Mouse (Mus musculus): ENCODE measurements around the gene Sec23b.
"Not testable (repeated sequence)": the region's sequence is repeated elsewhere in the genome, so short reads cannot be mapped to it uniquely, and the experiment has no call there.

Gene Sec23b

GRCm38 (mm10) chr2:144555820-144556552 lies at the start of gene Sec23b:
Gene Sec23b, plus strand, starts transcription at chr2:144556229.
- peak; percentile 94 for DNase-seq (ENCODE audit: inconsistent ontology term)

- DNase-seq (ENCODE audit: inconsistent ontology term), result no peak
Measured at GRCm38 (mm10) chr2:144514619-144515018, 41.4 kb upstream of the Sec23b start.

GRCm38 (mm10) chr2:144519772-144520171 lies 36.3 kb upstream of the Sec23b start:
- DNase-seq (ENCODE audit: inconsistent ontology term), result no peak

GRCm38 (mm10) chr2:144525856-144526255 lies 30.2 kb upstream of the Sec23b start:
- DNase-seq (ENCODE audit: inconsistent ontology term), result no peak

GRCm38 (mm10) chr2:144526981-144527820 lies 28.8 kb upstream of the Sec23b start, which contains the start of the genes Dzank1 and Polr3f:
Gene Dzank1, minus strand, starts transcription at chr2:144527414.
Gene Polr3f, plus strand, starts transcription at chr2:144527718.
- DNase-seq (ENCODE audit: inconsistent ontology term), result peak; percentile 97

GRCm38 (mm10) chr2:144527821-144528174 lies 28.2 kb upstream of the Sec23b start:
- no peak for DNase-seq (ENCODE audit: inconsistent ontology term)

GRCm38 (mm10) chr2:144537123-144537522 lies 18.9 kb upstream of the Sec23b start:
- DNase-seq (ENCODE audit: inconsistent ontology term), result no peak

GRCm38 (mm10) chr2:144541246-144541645 lies 14.8 kb upstream of the Sec23b start:
- DNase-seq (ENCODE audit: inconsistent ontology term), result no peak

GRCm38 (mm10) chr2:144543670-144544069 lies 12.4 kb upstream of the Sec23b start:
- no peak for DNase-seq (ENCODE audit: inconsistent ontology term)

GRCm38 (mm10) chr2:144544630-144545029 lies 11.4 kb upstream of the Sec23b start:
- no peak for DNase-seq (ENCODE audit: inconsistent ontology term)

GRCm38 (mm10) chr2:144545061-144545460 lies 11.0 kb upstream of the Sec23b start:
- no peak for DNase-seq (ENCODE audit: inconsistent ontology term)

- DNase-seq (ENCODE audit: inconsistent ontology term), result no peak
Measured at GRCm38 (mm10) chr2:144545481-144545880, 10.5 kb upstream of the Sec23b start.

GRCm38 (mm10) chr2:144547559-144547958 lies 8.5 kb upstream of the Sec23b start:
- no peak for DNase-seq (ENCODE audit: inconsistent ontology term)

- DNase-seq (ENCODE audit: inconsistent ontology term), result peak; percentile 69
Measured at GRCm38 (mm10) chr2:144550529-144550928, 5.5 kb upstream of the Sec23b start, which contains the start of gene Rbbp9. Gene Rbbp9, minus strand, starts transcription at chr2:144550869.

GRCm38 (mm10) chr2:144553905-144554304 lies 2.1 kb upstream of the Sec23b start:
- DNase-seq (ENCODE audit: inconsistent ontology term), result no peak

- no peak for DNase-seq (ENCODE audit: inconsistent ontology term)
Measured at GRCm38 (mm10) chr2:144555286-144555819, 676 bp upstream of the Sec23b start.

- no peak for DNase-seq (ENCODE audit: inconsistent ontology term)
Measured at GRCm38 (mm10) chr2:144588723-144589122, 32.7 kb downstream of the Sec23b start.

- not testable (repeated sequence) for DNase-seq (ENCODE audit: inconsistent ontology term)
Measured at GRCm38 (mm10) chr2:144593036-144593435, 37.0 kb downstream of the Sec23b start.

- peak; percentile 72 for DNase-seq (ENCODE audit: inconsistent ontology term)
Measured at GRCm38 (mm10) chr2:144593951-144594651, 38.1 kb downstream of the Sec23b start, which contains the start of gene Smim26. Gene Smim26, plus strand, starts transcription at chr2:144594054.

- no peak for DNase-seq (ENCODE audit: inconsistent ontology term)
Measured at GRCm38 (mm10) chr2:144598006-144598405, 42.0 kb downstream of the Sec23b start.

- DNase-seq (ENCODE audit: inconsistent ontology term), result peak; percentile 85
Measured at GRCm38 (mm10) chr2:144599831-144600687, 44.0 kb downstream of the Sec23b start, which contains the start of gene Dtd1. Gene Dtd1, plus strand, starts transcription at chr2:144599897.
